Mouse (Mus musculus) ZHBTc4 (cell line): ENCODE measurements around the gene Csrnp2.
A peak's percentile ranks its signal among the peaks of the same experiment; 100 is the strongest.

ENCODE experiments used
- DNase-seq: peaks from one replicate; pipeline ENCODE4 v3.0.0-alpha.2; 2011; ENCODE audit warnings: low read depth, low spot score

Gene Csrnp2

GRCm38 (mm10) chr15:100478351-100478750 is 16.9 kb downstream of the Csrnp2 start:
- no peak for DNase-seq

- peak; percentile 96 for DNase-seq
These were observed 21.3 kb downstream of the Csrnp2 start for GRCm38 (mm10) chr15:100473926-100474503.

- DNase-seq: no peak
These were observed 25.3 kb downstream of the Csrnp2 start for GRCm38 (mm10) chr15:100470037-100470436.

GRCm38 (mm10) chr15:100469189-100469545 is 26.1 kb downstream of the Csrnp2 start:
- no peak for DNase-seq

GRCm38 (mm10) chr15:100468295-100469188 is 26.7 kb downstream of the Csrnp2 start, which contains the start of gene Letmd1:
Gene Letmd1, plus strand, starts transcription at chr15:100469023.
- peak; percentile 90 for DNase-seq

GRCm38 (mm10) chr15:100467738-100468137 is 27.6 kb downstream of the Csrnp2 start:
- DNase-seq: no peak

GRCm38 (mm10) chr15:100465432-100465831 is 29.9 kb downstream of the Csrnp2 start:
- no peak for DNase-seq

GRCm38 (mm10) chr15:100463712-100464111 is 31.6 kb downstream of the Csrnp2 start:
- DNase-seq: peak; percentile 87

- DNase-seq: no peak
These were observed 33.2 kb downstream of the Csrnp2 start for GRCm38 (mm10) chr15:100462086-100462485.

GRCm38 (mm10) chr15:100461646-100462045 is 33.6 kb downstream of the Csrnp2 start:
- no peak for DNase-seq

GRCm38 (mm10) chr15:100460942-100461341 is 34.3 kb downstream of the Csrnp2 start:
- DNase-seq: peak; percentile 89

GRCm38 (mm10) chr15:100458055-100458454 is 37.2 kb downstream of the Csrnp2 start:
- peak; percentile 94 for DNase-seq

- peak; percentile 94 for DNase-seq
These were observed 37.9 kb downstream of the Csrnp2 start for GRCm38 (mm10) chr15:100457340-100457739.

GRCm38 (mm10) chr15:100456356-100456991 is 38.8 kb downstream of the Csrnp2 start:
- DNase-seq: no peak

GRCm38 (mm10) chr15:100452486-100452885 is 42.8 kb downstream of the Csrnp2 start:
- DNase-seq: peak; percentile 84

- no peak for DNase-seq
These were observed 44.0 kb downstream of the Csrnp2 start for GRCm38 (mm10) chr15:100451245-100451644.

- no peak for DNase-seq
These were observed 45.8 kb downstream of the Csrnp2 start for GRCm38 (mm10) chr15:100449495-100449894.

GRCm38 (mm10) chr15:100448572-100448971 is 46.7 kb downstream of the Csrnp2 start:
- DNase-seq: peak; percentile 66

- DNase-seq: no peak
These were observed 48.4 kb downstream of the Csrnp2 start for GRCm38 (mm10) chr15:100446887-100447286.

- DNase-seq: peak; percentile 75
These were observed 52.0 kb downstream of the Csrnp2 start for GRCm38 (mm10) chr15:100443126-100443922.

GRCm38 (mm10) chr15:100436518-100436917 is 58.8 kb downstream of the Csrnp2 start:
- DNase-seq: no peak

- no peak for DNase-seq
These were observed 59.2 kb downstream of the Csrnp2 start for GRCm38 (mm10) chr15:100436112-100436511.
